Mouse (Mus musculus): ENCODE results near the gene Smim5.

The Smim5 gene

GRCm38 (mm10) chr11:115898446-115898845, 1.3 kb upstream of the Smim5 start:
- no peak for DNase-seq

- DNase-seq, result peak; percentile 51
Observed at GRCm38 (mm10) chr11:115898886-115899285, 880 bp upstream of the Smim5 start.

- no peak for DNase-seq
Observed at GRCm38 (mm10) chr11:115900561-115901337, 983 bp downstream of the Smim5 start.

GRCm38 (mm10) chr11:115901338-115902161, 1.8 kb downstream of the Smim5 start:
- DNase-seq, result no peak

GRCm38 (mm10) chr11:115902177-115902576, 2.4 kb downstream of the Smim5 start:
- DNase-seq, result no peak

GRCm38 (mm10) chr11:115902831-115903230, 3.1 kb downstream of the Smim5 start:
- peak; percentile 80 for DNase-seq

- DNase-seq, result peak; percentile 73
Observed at GRCm38 (mm10) chr11:115903384-115904230, 3.8 kb downstream of the Smim5 start.

GRCm38 (mm10) chr11:115904231-115904955, 4.6 kb downstream of the Smim5 start:
- no peak for DNase-seq

GRCm38 (mm10) chr11:115904956-115905790, 5.4 kb downstream of the Smim5 start:
- peak; percentile 33 for DNase-seq

GRCm38 (mm10) chr11:115906116-115906515, 6.3 kb downstream of the Smim5 start:
- DNase-seq, result no peak

GRCm38 (mm10) chr11:115906521-115906920, 6.8 kb downstream of the Smim5 start:
- DNase-seq, result no peak

GRCm38 (mm10) chr11:115911134-115911561, 11.4 kb downstream of the Smim5 start:
- DNase-seq, result peak; percentile 54

GRCm38 (mm10) chr11:115911632-115912376, 12.0 kb downstream of the Smim5 start, which contains the start of gene Smim6:
Smim6 (plus strand) TSS chr11:115912017.
- DNase-seq, result peak; percentile 56

GRCm38 (mm10) chr11:115916579-115916978, 16.8 kb downstream of the Smim5 start:
- DNase-seq, result no peak

GRCm38 (mm10) chr11:115918637-115919036, 18.9 kb downstream of the Smim5 start:
- no peak for DNase-seq

- DNase-seq, result no peak
Observed at GRCm38 (mm10) chr11:115919073-115919472, 19.3 kb downstream of the Smim5 start.

- DNase-seq, result peak; percentile 67
Observed at GRCm38 (mm10) chr11:115920110-115920818, 20.5 kb downstream of the Smim5 start.

- no peak for DNase-seq
Observed at GRCm38 (mm10) chr11:115921986-115922385, 22.2 kb downstream of the Smim5 start.

GRCm38 (mm10) chr11:115929031-115929430, 29.3 kb downstream of the Smim5 start:
- DNase-seq, result no peak

- DNase-seq, result no peak
Observed at GRCm38 (mm10) chr11:115929818-115930217, 30.1 kb downstream of the Smim5 start.
